Mouse (Mus musculus) megakaryocyte, embryonic 14.5 days (primary cell): Measurements from ENCODE around the gene Zdhhc5. TPM values are rescaled to one million over a fixed set of nuclear protein-coding genes. Genes with fewer than 3 reads are reported as not detected.
A peak's percentile ranks its signal among the peaks of the same experiment; 100 is the strongest.

Experiments
- H3K27me3 ChIP-seq: replicated peaks from 2 replicates; pipeline ENCODE3; 2012; ENCODE audit warnings: inconsistent platforms
- H3K36me3 ChIP-seq: replicated peaks from 2 replicates; pipeline ENCODE3; 2012; ENCODE audit warnings: low read length, inconsistent platforms, mixed read lengths
- H3K4me1 ChIP-seq: 2 replicates; pipeline ENCODE4 v1.6.1; 2012; ENCODE audit warnings: inconsistent platforms
- H3K4me3 ChIP-seq: replicated peaks from 2 replicates; pipeline ENCODE3; 2012; ENCODE audit warnings: moderate library complexity, mild to moderate bottlenecking, inconsistent platforms
- H3K9me3 ChIP-seq: 2 replicates; pipeline ENCODE4 v1.6.1; 2012; ENCODE audit warnings: inconsistent platforms
- FLI1 ChIP-seq: IDR thresholded peaks from 2 replicates; pipeline ENCODE4 v1.6.1; 2012; ENCODE audit warnings: low read length, inconsistent platforms, mixed read lengths
- GATA1 ChIP-seq: IDR thresholded peaks from 3 replicates; pipeline ENCODE4 v1.6.1; 2012; ENCODE audit warnings: mixed read lengths, low read length, inconsistent platforms, borderline replicate concordance
- polyA plus RNA-seq: library from polyadenylated mRNA; stranded (reverse); fragments of >175 nt; gene quantifications from 2 replicates; pipeline ENCODE4 v1.2.3, GENCODE M21; 2012; ENCODE audit warnings: low replicate concordance; ENCODE audit not compliant: insufficient read depth

Zdhhc5 gene
- polyA plus RNA-seq, 1 experiment, result 20.0 TPM

GRCm38 (mm10) chr2:84670569-84670933 lies 44.4 kb downstream of the Zdhhc5 start, which contains the start of gene Selenoh:
Selenoh (minus strand) TSS chr2:84670770.
- H3K9me3 ChIP-seq, result no peaks in the 10 kb centered on the region
- H3K36me3 ChIP-seq, result peaks cover 32% of the 10 kb centered on the region
- H3K4me1 ChIP-seq, result peaks cover 29% of the 10 kb centered on the region
- H3K4me3 ChIP-seq, result peak within 1 kb of the TSS; percentile 97
- no peaks in the 10 kb centered on the region for H3K27me3 ChIP-seq
- no peak for TF ChIP-seq FLI1
- TF ChIP-seq GATA1, result no peak

GRCm38 (mm10) chr2:84669828-84670568 lies 45.0 kb downstream of the Zdhhc5 start:
- H3K4me1 ChIP-seq, result peaks cover 29% of the 10 kb centered on the region
- H3K36me3 ChIP-seq, result peaks cover 26% of the 10 kb centered on the region
- H3K27me3 ChIP-seq, result no peaks in the 10 kb centered on the region
- H3K4me3 ChIP-seq, result peak overlapping the region; percentile 97
- no peaks in the 10 kb centered on the region for H3K9me3 ChIP-seq
- TF ChIP-seq FLI1, result no peak
- no peak for TF ChIP-seq GATA1

- TF ChIP-seq GATA1, result no peak
- TF ChIP-seq FLI1, result no peak
- Histone ChIP-seq H3K9me3 (no peaks in the 10 kb centered on the region), H3K4me3 (no peak overlapping the region), H3K4me1 (peaks cover 28% of the 10 kb centered on the region), H3K27me3 (no peaks in the 10 kb centered on the region), H3K36me3 (no peaks in the 10 kb centered on the region)
Measured at GRCm38 (mm10) chr2:84666081-84666480, 48.9 kb downstream of the Zdhhc5 start.

GRCm38 (mm10) chr2:84662866-84663265 lies 52.1 kb downstream of the Zdhhc5 start:
- no peak overlapping the region for H3K4me3 ChIP-seq
- H3K4me1 ChIP-seq, result peaks cover 23% of the 10 kb centered on the region
- H3K9me3 ChIP-seq, result 0 out of 2 replicates have a peak, but pooled peaks cover 3% of the 10 kb centered on the region
- no peaks in the 10 kb centered on the region for H3K27me3 ChIP-seq
- TF ChIP-seq FLI1, result no peak
- no peaks in the 10 kb centered on the region for H3K36me3 ChIP-seq

GRCm38 (mm10) chr2:84660253-84660652 lies 54.7 kb downstream of the Zdhhc5 start:
- no peak for TF ChIP-seq FLI1
- no peak for TF ChIP-seq GATA1
- H3K4me3 ChIP-seq, result peak overlapping the region; percentile 33
- H3K9me3 ChIP-seq, result 0 out of 2 replicates have a peak, but pooled peaks cover 3% of the 10 kb centered on the region

GRCm38 (mm10) chr2:84658806-84659205 lies 56.2 kb downstream of the Zdhhc5 start, which contains the start of gene Btbd18:
Btbd18 (plus strand) TSS chr2:84659079.
- Histone ChIP-seq H3K27me3 (no peaks in the 10 kb centered on the region), H3K4me3 (no peak within 1 kb of the TSS), H3K4me1 (peaks cover 17% of the 10 kb centered on the region), H3K9me3 (0 out of 2 replicates have a peak, but pooled peaks cover 3% of the 10 kb centered on the region), H3K36me3 (no peaks in the 10 kb centered on the region)
- TF ChIP-seq GATA1 (no peak), FLI1 (no peak)

More at GRCm38 (mm10) chr2:84660253-84660652, 54.7 kb downstream of the Zdhhc5 start:
- peaks cover 17% of the 10 kb centered on the region for H3K4me1 ChIP-seq
- no peaks in the 10 kb centered on the region for H3K36me3 ChIP-seq
- no peaks in the 10 kb centered on the region for H3K27me3 ChIP-seq

- TF ChIP-seq GATA1 (no peak), FLI1 (no peak)
- 0 out of 2 replicates have a peak, but pooled peaks cover 3% of the 10 kb centered on the region for H3K9me3 ChIP-seq
- H3K4me3 ChIP-seq, result no peak overlapping the region
- H3K27me3 ChIP-seq, result no peaks in the 10 kb centered on the region
- peaks cover 16% of the 10 kb centered on the region for H3K4me1 ChIP-seq
- no peaks in the 10 kb centered on the region for H3K36me3 ChIP-seq
Measured at GRCm38 (mm10) chr2:84655864-84656263, 59.1 kb downstream of the Zdhhc5 start.

- TF ChIP-seq FLI1 (no peak), GATA1 (no peak)
Measured at GRCm38 (mm10) chr2:84653354-84653753, 61.6 kb downstream of the Zdhhc5 start.

GRCm38 (mm10) chr2:84650464-84651195 lies 64.3 kb downstream of the Zdhhc5 start, which contains the start of gene Ctnnd1:
Ctnnd1 (minus strand) TSS chr2:84650765.
- H3K4me3 ChIP-seq, result peak within 1 kb of the TSS; percentile 97
- H3K9me3 ChIP-seq, result no peaks in the 10 kb centered on the region
- peaks cover 29% of the 10 kb centered on the region for H3K4me1 ChIP-seq
- no peaks in the 10 kb centered on the region for H3K27me3 ChIP-seq
- TF ChIP-seq FLI1 (no peak), GATA1 (no peak)
- peaks cover 8% of the 10 kb centered on the region for H3K36me3 ChIP-seq

More at GRCm38 (mm10) chr2:84653354-84653753, 61.6 kb downstream of the Zdhhc5 start:
- H3K27me3 ChIP-seq, result no peaks in the 10 kb centered on the region
- no peaks in the 10 kb centered on the region for H3K36me3 ChIP-seq
- no peaks in the 10 kb centered on the region for H3K9me3 ChIP-seq
- peaks cover 6% of the 10 kb centered on the region for H3K4me1 ChIP-seq
- no peak overlapping the region for H3K4me3 ChIP-seq

GRCm38 (mm10) chr2:84649674-84650073 lies 65.3 kb downstream of the Zdhhc5 start:
- peaks cover 9% of the 10 kb centered on the region for H3K36me3 ChIP-seq

More at GRCm38 (mm10) chr2:84649674-84650073, 65.3 kb downstream of the Zdhhc5 start:
- peaks cover 31% of the 10 kb centered on the region for H3K4me1 ChIP-seq
- no peaks in the 10 kb centered on the region for H3K9me3 ChIP-seq
- TF ChIP-seq GATA1 (no peak), FLI1 (no peak)
- no peaks in the 10 kb centered on the region for H3K27me3 ChIP-seq
- peak overlapping the region; percentile 97 for H3K4me3 ChIP-seq
